In the genomic region with DNA sequence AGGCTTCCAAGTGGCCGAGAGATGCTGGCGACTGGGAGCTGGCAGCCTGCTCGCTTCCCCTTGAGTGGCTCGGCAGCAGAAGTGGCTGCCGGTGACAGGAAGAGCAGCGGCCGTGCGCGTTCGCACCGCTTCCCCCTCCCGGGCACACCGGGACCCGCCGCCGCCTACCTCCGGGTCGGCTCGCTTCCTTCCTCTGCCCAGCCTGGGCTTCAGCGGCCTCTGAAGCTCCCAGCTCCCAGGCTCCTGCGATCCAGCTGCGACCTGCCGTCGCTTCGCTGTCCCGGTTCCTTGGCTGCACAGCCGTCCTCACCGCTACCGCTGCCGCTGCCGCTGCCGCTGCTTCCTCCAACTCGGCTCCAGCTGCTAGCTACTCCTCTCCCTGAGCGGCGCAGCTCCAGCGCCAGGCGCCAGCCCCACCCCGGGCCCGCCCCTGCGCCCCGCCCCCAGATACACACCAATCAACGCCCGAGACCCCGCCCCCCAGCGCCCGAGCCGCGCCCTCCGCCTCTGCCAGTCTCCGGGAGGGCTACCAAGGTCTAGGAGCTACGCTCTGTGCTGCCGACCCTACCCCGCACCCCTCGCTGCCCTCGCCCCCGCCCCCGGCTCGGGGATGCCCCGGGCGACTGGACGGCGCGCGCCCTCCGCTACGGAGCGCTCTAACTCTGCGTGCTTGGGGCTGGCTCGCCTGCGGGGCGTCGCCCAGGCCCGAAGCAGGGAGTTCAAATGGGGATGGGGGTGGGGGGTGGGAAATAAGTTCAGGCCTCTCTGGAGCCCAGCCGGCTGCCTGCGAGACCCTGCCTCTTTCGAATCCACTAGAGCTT, we compare ENCODE assay signal across 8 mouse cellular contexts. TPM values are rescaled to one million over a fixed set of nuclear protein-coding genes. Genes with fewer than 3 reads are reported as not detected.
A peak's percentile ranks its signal among the peaks of the same experiment; 100 is the strongest.
DNase-seq lines count a peak whose midpoint lies in the region; ATAC-seq lines count a peak whose summit lies in the region.

Pik3r1 (minus strand) TSS at position 409 of the 821 bp plus-strand sequence.

- peak; percentile 98 for ATAC-seq in hindbrain, embryonic 15.5 days (ENCODE audit: low FRiP score, low read depth)

- WGBS in hindbrain, embryonic 15.5 days, result under 1% methylated on average over 60 of the region's 76 CpGs
- under 1% methylated on average over 53 of the region's 76 CpGs for WGBS in macrophage (ENCODE audit: missing documents)

- peaks cover 43% of the 10 kb centered on the region for H3K79me2 ChIP-seq in macrophage (ENCODE audit: inconsistent target)

- H3K9ac ChIP-seq in hindbrain, embryonic 15.5 days, result peak within 1 kb of the TSS; percentile 91

- H3K36me3 ChIP-seq in hindbrain, embryonic 15.5 days, result no peaks in the 10 kb centered on the region
- no peaks in the 10 kb centered on the region for H3K36me3 ChIP-seq in macrophage (ENCODE audit: inconsistent target)

- H3K4me3 ChIP-seq in hindbrain, embryonic 15.5 days, result peak within 1 kb of the TSS; percentile 79
- H3K4me3 ChIP-seq in macrophage (ENCODE audit: inconsistent target), result peak within 1 kb of the TSS; percentile 89

- peak; percentile 93 for DNase-seq in R1 (ENCODE audit: low read depth, low spot score)
- DNase-seq in cerebellum, postnatal 25 days, result peak; percentile 97 to 99
- DNase-seq in frontal cortex, postnatal 36 days (ENCODE audit: low spot score in 2 of 2), result peak; percentile 91 to 93
- DNase-seq in left cerebral cortex, adult 18-20 months (ENCODE audit: low spot score in 2 of 2), result peak; percentile 93 to 95
- DNase-seq in right cerebral cortex, adult 18-20 months, result peak; percentile 96
- peak; percentile 88 for DNase-seq in urinary bladder, postnatal 10 days (ENCODE audit: low spot score)

- H3K4me2 ChIP-seq in hindbrain, embryonic 15.5 days, result peak within 1 kb of the TSS; percentile 97

- no peaks in the 10 kb centered on the region; the same call in 1 of the 2 replicates for H3K27me3 ChIP-seq in hindbrain, embryonic 15.5 days

- H3K9me3 ChIP-seq in hindbrain, embryonic 15.5 days, result no peaks in the 10 kb centered on the region

- H3K27ac ChIP-seq in hindbrain, embryonic 15.5 days (replicated peaks), result peak within 1 kb of the TSS; percentile 97
- peak within 1 kb of the TSS; percentile 92 for H3K27ac ChIP-seq in macrophage

- peaks cover 40% of the 10 kb centered on the region for H3K4me1 ChIP-seq in hindbrain, embryonic 15.5 days (replicated peaks)

RNA-seq across cellular contexts. Expression of gene Pik3r1, which starts in this region (rescaled TPM):
- 47.5 and 50.7 TPM in 2 replicates for polyA plus RNA-seq in hindbrain, embryonic 15.5 days (2015; fragmentation: Nextera tagmentation; extraction: Ambion mirVana)
- total RNA-seq in left cerebral cortex, adult 18-20 months (2021), result 100 to 1,000 TPM; 120 to 129 TPM
- 1,000 to 10,000 TPM in 1 of 26 experiments, 100 to 1,000 TPM in 25; 208 to 1,027 (median 312) TPM for total RNA-seq in macrophage (2018; cell fraction: chromatin; rRNA removed)
- total RNA-seq in macrophage (2018; cell fraction: cytosol; rRNA removed), result 100 to 1,000 TPM in 7 of 26 experiments, 10 to 100 TPM in 19; 69.6 to 234 (median 91.1) TPM
- total RNA-seq in macrophage (2018; cell fraction: nucleus; rRNA removed), result 100 to 1,000 TPM; 134 to 744 (median 260) TPM
- polyA plus RNA-seq in macrophage (2018), result 37.8 to 47.3 TPM (median 46.9 TPM) in 3 replicates

Comparison
In these comparisons a context has a peak if more than half of its experiments do, and no peak if none do; other contexts are left out.
1. Peak in every context shown above with its lines: DNase-seq, ATAC-seq, H3K4me3 ChIP-seq and H3K27ac ChIP-seq.